Mouse (Mus musculus): ENCODE measurements around the gene Tagap. TPM values are rescaled to one million over a fixed set of nuclear protein-coding genes. Genes with fewer than 3 reads are reported as not detected.

Tagap gene
- polyA plus RNA-seq, 2 experiments from 2014 or later, result 88.1 to 107 TPM

- peak; percentile 65 for ATAC-seq
Measured at GRCm38 (mm10) chr17:7983484-7983883, 57.7 kb downstream of the Tagap start.

Other genes starting within 250 kb of the Tagap start
- under 1 TPM in 1 of 2 experiments, not detected in 1; 0.13 TPM for gene Fndc1, start 98.7 kb upstream of the Tagap start, polyA plus RNA-seq (2017; shearing (Covaris generic))
- gene Rsph3a, start 19.6 kb downstream of the Tagap start, polyA plus RNA-seq (2017; shearing (Covaris generic)), result 10 to 100 TPM; 21.3 to 34.9 TPM
- gene Gm49673, start 221.8 kb downstream of the Tagap start, polyA plus RNA-seq (2017; shearing (Covaris generic)), result under 1 TPM; 0.20 to 0.38 TPM
- gene Rnaset2a, start 222.1 kb downstream of the Tagap start, polyA plus RNA-seq (2017; shearing (Covaris generic)), result 10 to 100 TPM; 50.4 to 72.2 TPM
- gene Fgfr1op, start 239.5 kb downstream of the Tagap start, polyA plus RNA-seq (2017; shearing (Covaris generic)), result 10 to 100 TPM; 20.7 to 25.4 TPM

Measured in activated CD4-positive, CD25-positive, alpha-beta regulatory T cell, adult 4 months (primary cell).